Mouse (Mus musculus) neural tube, embryonic 14.5 days (tissue): ENCODE results near the gene Zfp428. TPM values are rescaled to one million over a fixed set of nuclear protein-coding genes. Genes with fewer than 3 reads are reported as not detected.

Experiments used
- polyA plus RNA-seq: library from polyadenylated mRNA; unstranded; fragments of >200 nt; fragmentation: Nextera tagmentation; extraction: Ambion mirVana; gene quantifications from 2 replicates; pipeline ENCODE4 v1.2.1, GENCODE M21; 2014

Gene Zfp428
- polyA plus RNA-seq, 1 experiment from 2014 or later = 211 TPM

Other genes with a start within 250 kb of the Zfp428 start
- 6.4 and 8.9 TPM in 2 replicates for gene Zfp93, start 236.6 kb upstream of the Zfp428 start, polyA plus RNA-seq
- gene Zfp61, start 205.8 kb upstream of the Zfp428 start, polyA plus RNA-seq = 37.3 and 39.6 TPM in 2 replicates
- gene Zfp94, start 190.3 kb upstream of the Zfp428 start, polyA plus RNA-seq = 19.2 and 24.2 TPM in 2 replicates
- 0.32 and 0.99 TPM in 2 replicates for gene Tescl, start 173.1 kb upstream of the Zfp428 start, polyA plus RNA-seq
- not detected in 2 replicates for gene Lypd5, start 157.8 kb upstream of the Zfp428 start, polyA plus RNA-seq
- 2.0 and 2.1 TPM in 2 replicates for gene Kcnn4, start 136.7 kb upstream of the Zfp428 start, polyA plus RNA-seq
- 32.9 and 34.9 TPM in 2 replicates for gene Smg9, start 107.4 kb upstream of the Zfp428 start, polyA plus RNA-seq
- not detected in 2 replicates for gene Irgc1, start 54.7 kb upstream of the Zfp428 start, polyA plus RNA-seq
- gene Plaur, start 44.5 kb upstream of the Zfp428 start, polyA plus RNA-seq = 0.81 and 1.6 TPM in 2 replicates
- gene Cadm4, start 25.0 kb upstream of the Zfp428 start, polyA plus RNA-seq = 15.9 and 22.6 TPM in 2 replicates
- gene AC161166.1, start 5.4 kb downstream of the Zfp428 start, polyA plus RNA-seq = 1.6 and 2.2 TPM in 2 replicates
- 21.5 and 27.0 TPM in 2 replicates for gene Irgq, start 23.7 kb downstream of the Zfp428 start, polyA plus RNA-seq
- not detected in 2 replicates for gene Pinlyp, start 39.1 kb downstream of the Zfp428 start, polyA plus RNA-seq
- 54.1 and 57.4 TPM in 2 replicates for gene Xrcc1, start 39.3 kb downstream of the Zfp428 start, polyA plus RNA-seq
- gene Ethe1, start 80.5 kb downstream of the Zfp428 start, polyA plus RNA-seq = 26.4 and 27.9 TPM in 2 replicates
- 8.5 and 9.4 TPM in 2 replicates for gene Zfp575, start 80.6 kb downstream of the Zfp428 start, polyA plus RNA-seq
- not detected in 2 replicates for gene Phldb3, start 103.8 kb downstream of the Zfp428 start, polyA plus RNA-seq
- 0.16 TPM in 1 of 2 replicates, not detected in the other for gene Lypd3, start 129.5 kb downstream of the Zfp428 start, polyA plus RNA-seq
- not detected in 2 replicates for gene Tex101, start 169.7 kb downstream of the Zfp428 start, polyA plus RNA-seq
- not detected in 2 replicates for gene BC049730, start 202.2 kb downstream of the Zfp428 start, polyA plus RNA-seq
- gene Gm4763, start 219.9 kb downstream of the Zfp428 start, polyA plus RNA-seq = not detected in 2 replicates